Mouse (Mus musculus): ENCODE measurements at regions not wholly inside any gene's neighbourhood (a gene's known extent, or its start where the extent isn't known, plus 50 kb on each side); places are given as distances from the start of the nearest gene placed in this dataset.

DNA sequence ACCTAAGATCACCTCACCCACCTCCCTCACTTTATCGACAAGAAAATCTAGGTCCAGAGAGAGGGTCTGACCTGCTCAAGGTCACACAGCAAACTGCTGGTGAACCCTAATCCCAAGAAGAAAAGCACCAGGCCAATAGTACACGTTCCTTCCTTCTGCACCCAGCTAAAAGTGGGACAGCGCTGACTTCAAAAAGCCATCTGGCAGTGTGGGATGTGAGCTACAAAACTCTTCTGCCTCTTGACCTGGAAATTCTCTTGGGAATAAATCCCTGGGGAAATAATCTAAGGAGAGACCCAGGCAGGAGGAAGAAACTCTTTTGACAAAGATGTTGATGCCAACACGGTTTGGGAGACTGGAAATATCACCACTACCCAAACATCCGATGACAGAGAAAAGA is 175.4 kb downstream of the Cct6b start:
- no peak for DNase-seq (ENCODE audit: low spot score in 2 of 2)

DNA sequence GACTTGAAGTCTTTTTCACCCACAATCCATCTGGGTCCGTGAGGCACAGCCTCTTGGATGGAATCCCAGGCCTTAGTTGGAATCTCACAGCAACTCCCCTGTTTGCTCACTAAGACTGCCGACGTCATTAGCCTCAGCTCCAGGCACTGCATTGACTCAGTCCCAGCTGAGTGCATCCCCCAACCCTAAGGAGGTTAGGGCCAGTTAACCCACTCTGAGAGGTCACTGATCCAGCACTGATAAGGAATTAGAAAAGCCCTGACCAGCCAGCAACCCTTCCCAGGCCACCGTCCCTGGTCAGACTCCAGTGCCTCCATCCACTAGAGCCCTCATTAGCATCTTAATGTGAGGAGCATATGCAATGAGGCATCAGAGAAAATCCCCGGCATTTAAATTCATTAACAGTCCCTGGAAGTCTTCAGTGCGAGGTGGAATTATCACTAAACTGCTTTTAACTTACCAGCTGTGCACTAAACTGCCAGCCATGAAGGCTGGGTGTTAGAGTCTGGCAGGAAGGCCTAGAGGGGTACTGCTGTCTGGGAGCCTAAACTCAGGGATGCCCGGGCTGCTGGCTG is 184.2 kb downstream of the Cct6b start:
- DNase-seq (ENCODE audit: low spot score in 2 of 2): no peak

DNA sequence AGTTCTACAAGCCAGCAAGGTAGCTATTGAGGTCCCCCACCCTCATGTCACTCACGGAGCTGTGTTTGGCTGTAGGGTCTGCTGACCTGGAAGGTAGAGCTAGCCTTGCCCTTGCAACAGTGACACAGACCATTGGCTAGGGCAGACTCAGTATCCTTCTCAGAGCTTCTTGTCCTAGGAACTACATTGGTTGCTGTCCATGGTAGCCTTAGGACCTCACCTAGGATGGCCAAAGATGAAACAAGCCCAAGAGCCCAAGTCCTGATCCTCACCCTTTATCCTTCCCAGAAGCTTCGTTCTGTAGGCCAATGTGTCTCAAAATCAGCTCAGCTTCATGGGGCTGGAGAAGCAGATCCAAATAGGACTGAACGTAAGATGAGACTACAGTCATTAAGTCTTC is 187.3 kb downstream of the Tmem132e start:
- DNase-seq (ENCODE audit: low spot score in 2 of 2): no peak

DNA sequence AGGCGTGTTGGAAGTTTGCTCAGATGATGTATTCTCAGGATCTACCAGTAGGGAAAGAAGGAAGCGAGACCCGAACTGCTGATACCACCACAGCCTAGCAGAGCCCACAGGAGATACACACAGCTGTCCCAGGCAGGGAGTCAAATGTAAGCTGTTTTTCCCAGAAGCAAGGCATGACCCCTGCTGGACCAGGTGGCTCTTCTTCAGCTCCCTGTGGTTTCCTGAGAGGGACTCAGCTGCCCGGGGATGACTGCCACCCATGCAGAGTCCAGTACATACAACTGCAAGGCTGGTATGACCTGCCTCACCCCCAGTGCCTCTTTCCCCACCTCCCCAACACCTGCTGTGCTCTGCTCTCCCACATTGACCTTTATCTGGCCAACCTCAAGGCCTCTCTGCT is 184.4 kb downstream of the Tmem132e start:
- DNase-seq (ENCODE audit: low spot score in 2 of 2): no peak

DNA sequence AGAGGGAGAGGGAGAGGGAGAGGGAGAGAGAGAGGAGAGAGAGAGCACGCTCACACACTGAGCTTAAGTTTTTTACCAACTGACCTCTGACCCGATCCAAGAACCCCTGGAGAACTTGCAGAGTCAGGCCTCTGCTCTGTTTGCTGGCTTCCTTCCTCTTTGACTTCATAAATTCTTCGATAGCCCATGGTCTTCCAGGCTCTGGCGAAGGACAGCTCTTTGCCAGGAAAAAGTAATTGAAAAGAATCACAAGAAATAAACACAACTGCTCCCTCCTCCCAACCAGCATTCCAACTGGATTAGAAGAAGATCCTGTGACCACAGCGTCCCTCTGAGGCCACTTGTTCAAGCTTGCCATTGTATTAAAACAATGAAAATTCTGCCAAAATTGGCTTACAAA is 182.8 kb downstream of the Tmem132e start:
- no peak for DNase-seq (ENCODE audit: low spot score in 2 of 2)

DNA sequence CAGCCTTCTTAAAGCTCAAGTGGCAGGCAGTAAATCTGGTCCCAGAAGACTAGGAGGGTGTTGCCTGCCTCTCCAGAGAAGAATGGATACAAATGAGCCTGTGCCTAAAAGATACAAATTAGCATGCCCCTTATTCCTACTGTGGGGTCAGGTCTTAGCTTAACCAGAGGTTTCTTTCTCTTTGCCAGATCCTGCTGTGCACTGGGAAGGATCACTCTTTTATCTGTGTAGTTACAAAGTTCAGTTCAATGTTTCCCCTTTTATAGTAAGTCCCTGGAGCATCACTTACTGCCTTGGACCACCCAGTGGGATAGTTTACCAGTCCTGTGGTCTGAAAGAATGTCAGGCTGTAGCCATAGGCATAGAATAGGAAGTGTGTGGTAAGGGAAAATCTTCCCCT is 181.1 kb downstream of the Tmem132e start:
- DNase-seq (ENCODE audit: low spot score in 2 of 2): no peak

DNA sequence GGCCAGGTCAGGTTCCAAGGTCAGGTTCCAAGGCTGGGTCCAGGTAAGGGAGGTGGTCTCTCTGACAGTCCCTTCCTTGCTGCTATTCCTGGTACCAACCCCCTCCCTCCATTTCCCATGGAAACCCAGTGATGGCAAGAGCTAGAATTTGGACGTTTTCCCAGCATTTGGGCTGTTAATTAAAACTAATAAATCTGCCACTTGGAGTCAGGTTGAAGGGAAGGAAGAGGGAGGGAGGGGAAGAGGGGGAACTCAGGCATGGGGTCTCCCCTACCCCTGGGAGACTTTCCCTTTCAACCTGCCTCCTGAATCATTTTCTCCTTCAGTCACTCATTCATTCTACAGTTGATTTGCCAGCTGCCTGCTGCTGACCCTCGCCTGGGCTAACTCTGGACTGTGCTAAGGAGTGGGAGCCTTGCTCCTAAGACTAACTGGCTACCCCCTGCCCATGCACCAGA is 179.5 kb downstream of the Tmem132e start:
- DNase-seq (ENCODE audit: low spot score in 2 of 2): no peak

DNA sequence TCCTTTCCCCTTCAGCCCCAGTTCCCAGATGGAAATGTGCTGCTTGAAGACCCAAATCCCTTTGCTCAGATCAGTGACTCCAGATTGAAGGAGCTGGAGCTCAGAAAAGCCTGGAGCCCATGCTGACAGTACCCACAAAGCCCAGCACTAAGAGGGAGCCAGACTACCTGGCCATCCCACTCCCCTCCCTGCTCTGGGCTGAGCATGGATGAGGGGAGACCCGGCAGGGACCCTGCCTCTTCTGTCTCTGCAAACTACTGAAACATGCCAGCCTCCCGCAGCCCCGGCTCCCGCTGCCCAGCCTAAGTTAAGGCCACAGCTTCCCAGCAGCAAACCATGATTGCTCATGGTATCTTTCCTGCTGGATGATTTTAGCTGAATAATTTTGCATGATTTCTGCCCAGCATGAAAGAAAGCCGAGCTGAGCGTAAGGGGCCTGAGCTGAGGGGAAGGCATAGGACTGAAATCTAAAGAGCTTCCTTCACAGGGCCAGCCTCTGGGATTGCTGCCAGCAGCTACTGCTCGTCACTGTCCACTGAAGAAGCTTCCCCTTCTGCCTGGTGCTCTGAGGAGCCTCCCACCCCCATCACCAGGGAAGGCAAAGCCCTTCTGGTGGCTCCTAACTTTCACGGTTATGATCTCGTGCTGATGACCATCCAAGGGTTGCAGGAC is 178.4 kb downstream of the Tmem132e start:
- DNase-seq (ENCODE audit: low spot score in 2 of 2): no peak

DNA sequence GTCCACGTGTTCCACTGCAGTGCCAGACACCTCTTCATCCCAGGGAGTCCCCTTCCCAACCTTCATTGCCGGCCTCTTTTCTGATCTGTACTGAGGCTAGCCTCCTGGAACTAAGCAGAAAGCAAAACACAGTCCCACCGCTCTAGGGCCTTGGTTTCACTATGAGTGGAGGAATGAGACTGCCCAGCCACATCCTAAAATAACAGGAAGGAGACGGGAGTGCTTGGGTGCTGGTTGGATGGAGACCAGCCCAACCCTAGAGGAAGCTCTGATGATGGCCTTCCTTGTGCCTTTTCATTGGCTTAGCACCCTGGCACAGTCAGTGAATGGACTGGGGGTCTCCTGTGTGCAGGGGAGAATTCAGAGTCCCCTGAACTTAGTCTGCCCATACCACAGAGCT is 177.4 kb downstream of the Tmem132e start:
- DNase-seq (ENCODE audit: low spot score in 2 of 2): no peak

DNA sequence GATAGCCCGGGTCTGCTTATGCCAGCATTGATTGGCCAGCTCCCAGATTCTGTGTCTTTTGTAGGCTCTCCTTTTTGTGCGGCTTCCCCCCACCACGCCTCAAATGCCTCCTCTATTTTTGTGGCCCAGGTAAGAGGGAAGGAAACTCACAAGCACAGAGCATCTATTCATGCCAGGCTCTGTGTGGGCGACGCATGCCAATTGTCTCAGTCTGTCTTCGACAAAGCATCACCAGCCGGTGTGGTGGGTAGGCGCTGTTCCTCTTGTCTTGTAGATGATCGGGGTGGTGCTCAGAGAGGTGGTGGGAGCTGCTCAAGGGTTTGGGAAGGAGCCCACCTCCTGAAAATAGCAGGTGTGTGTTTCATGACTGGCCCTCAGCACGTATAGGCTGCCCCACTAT is 175.5 kb downstream of the Tmem132e start:
- no peak for DNase-seq (ENCODE audit: low spot score in 2 of 2)

DNA sequence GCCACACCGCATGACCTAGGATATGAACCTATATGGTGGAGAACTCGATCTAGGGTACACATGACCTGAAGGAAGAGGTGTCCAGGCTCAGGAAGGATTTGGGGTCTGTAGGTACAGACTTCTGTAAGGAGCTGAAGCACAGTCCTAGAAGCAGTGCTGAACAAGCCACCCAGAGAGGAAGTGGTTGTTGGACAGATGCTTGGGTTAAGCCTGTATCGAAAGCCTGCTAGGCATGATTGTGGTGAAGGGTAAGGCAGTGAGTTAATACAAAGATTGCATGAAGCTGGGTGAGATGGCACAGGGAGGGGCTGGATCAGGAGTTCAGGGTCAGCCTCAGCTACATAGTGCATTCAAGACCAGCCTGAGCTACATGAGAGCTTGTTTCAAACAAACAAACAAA is 153.3 kb downstream of the Tmem132e start:
- no peak for DNase-seq (ENCODE audit: low spot score in 2 of 2)

DNA sequence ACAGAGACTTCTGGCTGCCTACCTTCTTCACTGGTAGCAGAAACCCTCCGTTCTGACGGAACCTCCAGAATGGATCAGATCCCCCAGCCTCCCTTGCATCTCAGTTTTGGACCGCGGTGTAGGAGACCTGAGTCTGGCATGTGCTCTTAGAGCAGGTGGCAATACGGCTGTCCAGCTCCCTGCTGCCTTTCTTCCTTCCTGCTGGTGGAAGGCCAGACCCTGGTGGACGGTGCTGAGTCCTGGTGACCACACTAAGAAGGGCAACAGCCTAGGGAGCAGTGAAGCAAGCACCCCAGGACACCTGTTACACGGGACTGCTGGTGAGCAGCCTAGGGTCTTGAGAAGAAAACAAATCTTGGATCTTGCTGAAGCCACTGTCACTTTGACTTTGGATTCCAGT is 152.7 kb downstream of the Tmem132e start:
- no peak for DNase-seq (ENCODE audit: low spot score in 2 of 2)

DNA sequence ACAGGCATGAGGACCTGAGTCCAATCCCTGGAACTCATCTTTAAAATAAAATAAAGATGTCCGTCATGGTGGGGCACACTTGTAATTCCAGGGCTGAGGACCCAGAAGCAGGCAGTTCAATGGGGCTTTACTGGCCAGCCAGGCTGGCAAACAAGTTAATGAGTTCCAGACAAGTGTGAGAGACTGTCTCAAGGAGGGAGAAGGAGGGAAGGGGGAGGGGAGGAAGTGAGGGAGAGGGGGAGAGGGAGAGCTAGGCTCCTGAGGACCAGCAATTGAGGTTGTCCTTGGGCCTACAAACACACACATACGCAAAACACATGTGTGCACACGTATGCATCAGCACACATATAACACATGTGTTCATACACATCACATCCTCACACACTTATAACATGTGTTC is 149.2 kb downstream of the Tmem132e start:
- no peak for DNase-seq (ENCODE audit: low spot score in 2 of 2)

DNA sequence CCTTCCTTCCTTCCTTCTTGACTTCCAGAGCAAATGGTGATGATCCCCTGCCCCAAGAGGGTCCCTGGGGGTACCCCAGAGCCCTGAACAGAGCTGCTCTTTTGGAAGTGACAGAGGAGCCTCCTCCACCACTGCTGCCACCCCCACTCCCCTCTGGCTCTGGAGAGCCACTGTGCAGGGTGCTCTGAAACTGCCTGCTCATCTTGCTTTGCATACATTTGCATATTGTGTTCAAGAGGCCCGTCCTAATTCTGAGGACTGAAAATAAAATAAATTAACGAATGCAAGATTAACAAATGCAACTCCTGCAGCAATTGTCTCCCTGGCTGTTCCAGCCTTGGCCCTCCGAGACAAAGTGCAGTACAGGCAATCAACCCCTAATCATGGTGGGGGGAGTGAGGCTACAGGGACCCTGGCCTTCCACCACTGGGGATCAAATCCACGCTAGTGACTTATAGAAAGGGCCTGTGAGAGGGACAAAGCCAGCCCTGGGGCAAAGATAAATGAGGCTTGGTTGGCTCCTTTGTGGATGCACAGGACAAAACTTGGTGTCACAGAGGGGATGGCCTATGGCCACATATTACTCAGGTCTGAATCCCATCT is 134.6 kb downstream of the Tmem132e start:
- DNase-seq (ENCODE audit: low spot score in 2 of 2): no peak

DNA sequence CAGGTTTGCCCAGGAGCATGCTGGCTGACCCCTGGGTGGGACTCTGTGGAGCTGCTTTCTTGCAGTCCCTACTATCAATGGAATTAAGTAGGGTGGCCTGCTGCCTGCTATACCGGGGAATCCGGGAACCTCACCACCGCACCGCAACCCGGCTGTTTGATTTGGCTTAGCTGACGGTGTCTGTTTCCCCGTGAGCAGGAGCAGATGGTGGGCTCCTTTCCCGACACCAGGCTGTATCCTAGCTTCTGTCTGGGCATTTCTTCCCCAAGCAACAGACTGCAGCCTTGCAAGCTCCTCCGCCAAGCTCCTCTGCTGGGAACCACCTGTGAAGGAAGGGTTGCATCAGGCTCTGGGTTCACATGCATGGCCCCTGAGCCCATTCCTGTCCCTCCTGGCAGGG is 132.7 kb downstream of the Tmem132e start:
- DNase-seq (ENCODE audit: low spot score in 2 of 2): no peak

DNA sequence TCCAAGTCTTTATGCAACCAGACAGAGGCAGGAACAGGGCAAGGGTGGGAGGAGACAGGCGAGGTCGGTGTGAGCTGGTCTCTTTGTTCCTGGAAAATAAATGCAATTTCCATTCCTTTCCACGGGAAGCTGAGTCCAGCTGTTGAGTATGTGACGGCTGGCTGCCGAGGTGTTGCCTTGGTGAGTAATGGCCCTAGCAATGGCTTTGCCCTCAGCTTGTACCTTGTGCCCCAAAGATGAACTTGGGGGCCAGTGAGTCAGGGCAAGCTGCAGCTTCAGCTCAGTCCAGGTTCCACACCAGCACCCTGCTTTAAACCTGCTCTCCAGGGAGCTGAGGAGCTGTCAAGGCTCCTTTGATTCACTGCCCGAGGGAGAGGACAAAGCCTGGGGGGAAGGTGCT is 130.0 kb downstream of the Tmem132e start:
- no peak for DNase-seq (ENCODE audit: low spot score in 2 of 2)

DNA sequence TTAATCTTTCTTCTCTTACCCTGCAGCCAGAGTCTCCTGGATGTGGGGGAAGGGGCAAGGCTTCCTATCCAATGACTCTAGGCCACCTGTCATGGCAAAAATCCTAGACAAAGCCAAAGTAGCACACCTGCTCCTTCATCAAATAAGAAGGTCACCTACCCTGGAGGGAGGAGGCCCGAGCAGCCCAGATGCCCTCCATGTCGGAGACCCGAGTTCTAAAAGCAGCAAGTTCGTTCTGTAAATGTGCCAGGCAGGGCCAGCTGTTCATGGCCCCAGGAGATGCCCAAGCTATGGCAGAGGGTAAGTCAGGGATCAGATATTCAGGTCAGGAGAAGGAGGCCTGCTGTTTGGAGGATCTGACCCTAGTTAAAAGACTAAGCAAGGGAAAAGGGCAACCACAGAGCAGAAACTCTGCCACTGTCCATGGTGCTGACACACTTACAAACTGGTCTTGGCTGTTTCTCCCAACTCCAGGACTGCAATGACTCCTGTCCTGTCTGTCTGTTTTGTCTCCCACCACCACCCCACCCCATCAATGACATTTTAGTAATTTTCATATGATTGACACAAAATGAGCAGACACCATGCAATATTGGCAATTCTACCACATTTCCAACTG is 125.9 kb downstream of the Tmem132e start:
- DNase-seq (ENCODE audit: low spot score in 2 of 2): no peak

DNA sequence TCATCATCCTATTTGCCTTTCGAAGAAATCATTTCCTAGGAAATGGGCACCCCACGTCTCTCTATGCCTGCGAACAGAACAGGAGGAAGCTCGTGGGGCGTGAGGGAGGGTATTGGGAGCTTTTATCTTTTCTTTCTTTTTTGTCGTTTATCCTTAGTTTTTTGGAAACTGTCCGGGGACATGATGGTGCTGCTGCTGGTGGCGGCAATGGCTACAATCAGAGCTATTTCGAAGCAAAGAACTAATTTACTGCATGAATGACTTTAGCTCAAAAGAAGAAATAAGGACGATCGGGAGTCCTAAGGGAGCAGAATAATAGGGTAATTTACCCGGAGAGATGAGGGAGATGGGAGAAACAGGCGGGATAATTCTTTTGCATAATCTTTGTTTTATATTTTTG is 119.9 kb downstream of the Tmem132e start:
- DNase-seq (ENCODE audit: low spot score in 2 of 2): no peak
